Mouse (Mus musculus) limb, embryonic 10.5 days (tissue): ENCODE data around the gene Olfr427. TPM values are rescaled to one million over a fixed set of nuclear protein-coding genes. Genes with fewer than 3 reads are reported as not detected.
"Not testable (repeated sequence)": the region's sequence is repeated elsewhere in the genome, so short reads cannot be mapped to it uniquely, and the experiment has no call there.

ENCODE experiments used
- DNase-seq: peaks from one replicate; pipeline ENCODE4 v3.0.0-alpha.2; 2017; ENCODE audit warnings: low spot score
- H3K27ac ChIP-seq: fragments of 300-500 bp; sonication (generic); 2 replicates; pipeline ENCODE4 v1.5.1; 2016; ENCODE audit warnings: mild to moderate bottlenecking
- H3K27me3 ChIP-seq: fragments of 300-500 bp; sonication (generic); 2 replicates; pipeline ENCODE4 v1.6.1; 2016; ENCODE audit warnings: low read depth, mild to moderate bottlenecking; ENCODE audit not compliant: poor library complexity, severe bottlenecking
- H3K36me3 ChIP-seq: fragments of 300-500 bp; sonication (generic); 2 replicates; pipeline ENCODE4 v1.6.1; 2016; ENCODE audit warnings: mild to moderate bottlenecking, moderate library complexity
- H3K4me1 ChIP-seq: fragments of 300-500 bp; sonication (generic); 2 replicates; pipeline ENCODE4 v1.6.1; 2016
- H3K4me3 ChIP-seq: fragments of 300-500 bp; sonication (generic); 2 replicates; pipeline ENCODE4 v1.5.1; 2016; ENCODE audit warnings: mild to moderate bottlenecking, moderate library complexity
- H3K9me3 ChIP-seq: fragments of 300-500 bp; sonication (generic); replicated peaks from 2 replicates; pipeline ENCODE4 v1.6.1; 2016; ENCODE audit warnings: mild to moderate bottlenecking
- WGBS: fragments of 180-500 bp; shearing (Covaris S2); methylation state at CpG from one replicate; pipeline ENCODE4 v1.1.7; 2016; 5-methylcytosine and 5-hydroxymethylcytosine counted together
- polyA plus RNA-seq: library from polyadenylated mRNA; unstranded; fragments of >200 nt; fragmentation: Nextera tagmentation; extraction: Ambion mirVana; gene quantifications from 2 replicates; pipeline ENCODE4 v1.2.1, GENCODE M21; 2016

Gene Olfr427
- not detected in 2 replicates for polyA plus RNA-seq

DNA sequence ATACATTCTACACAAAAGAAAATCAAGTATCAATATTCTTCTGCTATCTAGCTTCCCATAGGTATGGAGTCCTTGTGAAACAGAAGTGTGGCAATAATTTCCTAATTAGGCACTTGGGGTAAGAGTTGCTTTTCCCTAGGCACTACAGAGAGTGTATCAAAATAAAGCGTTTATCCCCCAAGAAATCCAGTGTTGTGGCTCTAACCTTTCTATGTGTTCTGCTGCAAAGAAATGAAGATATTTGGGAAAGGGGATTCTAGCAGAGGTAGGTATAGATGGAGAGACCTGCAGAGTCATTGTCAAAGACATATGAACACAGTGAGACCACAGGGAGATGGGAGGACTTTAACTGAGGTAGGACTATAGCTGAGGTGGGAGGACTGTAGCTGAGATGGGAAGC, at the start of gene Olfr427:
TSS of gene Olfr427 (plus strand) at position 301 of the 400 bp plus-strand sequence.
- H3K4me3 ChIP-seq, result no peak within 1 kb of the TSS
- no peaks in the 10 kb centered on the region for H3K27me3 ChIP-seq
- H3K9me3 ChIP-seq, result no peaks in the 10 kb centered on the region
- no peaks in the 10 kb centered on the region for H3K36me3 ChIP-seq
- DNase-seq, result no peak
- 93% methylated on average over 1 of the region's 1 CpGs for WGBS
- H3K4me1 ChIP-seq, result no peaks in the 10 kb centered on the region
- no peak within 1 kb of the TSS for H3K27ac ChIP-seq

DNA sequence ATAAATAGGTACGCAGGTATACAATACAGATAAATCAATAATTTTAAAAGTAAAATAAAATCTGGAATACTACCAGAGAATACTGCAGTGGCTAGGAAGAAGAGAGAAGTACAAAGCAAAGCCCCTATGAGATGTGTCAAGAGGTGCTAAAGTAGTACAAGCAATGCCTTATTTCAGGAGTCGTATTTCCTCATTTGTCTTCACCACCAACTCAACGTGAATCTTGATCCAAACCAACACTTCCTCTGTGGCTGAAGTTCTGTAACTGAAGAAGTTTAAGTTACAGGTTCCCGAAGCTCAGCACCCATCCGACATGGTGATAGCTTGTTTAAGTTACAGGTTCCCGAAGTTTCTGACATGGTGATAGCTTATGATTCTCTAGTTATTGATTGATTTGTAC, 48.5 kb upstream of the Olfr427 start:
- H3K9me3 ChIP-seq, H3K4me1 ChIP-seq, DNase-seq, H3K36me3 ChIP-seq, H3K27me3 ChIP-seq, H3K27ac ChIP-seq, H3K4me3 ChIP-seq: not testable (repeated sequence)
- 90% methylated on average over 6 of the region's 6 CpGs for WGBS

DNA sequence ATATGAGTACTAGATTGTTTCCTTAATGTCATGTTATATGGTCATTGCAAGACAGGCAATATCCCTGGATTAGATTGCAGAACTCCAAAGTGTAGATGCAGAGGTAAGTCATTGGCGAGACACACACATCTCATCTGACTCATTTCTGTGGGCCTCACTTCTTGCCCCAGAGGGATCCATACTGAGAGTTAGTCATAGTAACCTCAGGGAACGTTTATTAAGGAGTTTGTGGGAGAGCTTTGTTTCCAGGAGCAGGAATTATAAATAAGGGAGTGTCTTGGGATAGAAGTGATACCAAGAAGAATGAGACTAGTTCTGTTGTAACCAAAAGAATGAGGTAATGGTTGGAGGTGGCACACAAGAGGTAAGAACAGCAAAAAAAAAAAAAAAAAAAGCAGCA, 47.8 kb upstream of the Olfr427 start, which contains the start of gene Olfr432:
TSS of gene Olfr432 (plus strand) at position 313 of the 400 bp plus-strand sequence.
- no peaks in the 10 kb centered on the region for H3K36me3 ChIP-seq
- H3K9me3 ChIP-seq, result no peaks in the 10 kb centered on the region
- no peak within 1 kb of the TSS for H3K27ac ChIP-seq
- no peak within 1 kb of the TSS for H3K4me3 ChIP-seq
- DNase-seq, result no peak
- H3K4me1 ChIP-seq, result no peaks in the 10 kb centered on the region
- H3K27me3 ChIP-seq, result no peaks in the 10 kb centered on the region
- 82% methylated on average over 2 of the region's 2 CpGs for WGBS

DNA sequence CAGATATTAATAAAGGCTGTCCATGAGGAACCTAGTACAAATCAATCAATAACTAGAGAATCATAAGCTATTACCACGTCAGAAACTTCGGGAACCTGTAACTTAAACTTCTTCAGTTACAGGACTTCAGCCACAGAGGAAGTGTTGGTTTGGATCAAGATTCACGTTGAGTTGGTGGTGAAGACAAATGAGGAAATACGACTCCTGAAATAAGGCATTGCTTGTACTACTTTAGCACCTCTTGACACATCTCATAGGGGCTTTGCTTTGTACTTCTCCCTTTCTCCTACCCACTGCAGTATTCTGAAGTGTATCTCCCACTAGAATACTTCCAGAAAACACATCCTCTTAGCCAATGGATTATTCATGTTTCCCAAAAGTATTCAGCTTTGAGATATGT, 47.3 kb upstream of the Olfr427 start:
- not testable (repeated sequence) for H3K27me3 ChIP-seq, H3K4me1 ChIP-seq, H3K27ac ChIP-seq, DNase-seq, H3K9me3 ChIP-seq, H3K36me3 ChIP-seq, H3K4me3 ChIP-seq
- WGBS, result 75% methylated on average over 4 of the region's 4 CpGs

DNA sequence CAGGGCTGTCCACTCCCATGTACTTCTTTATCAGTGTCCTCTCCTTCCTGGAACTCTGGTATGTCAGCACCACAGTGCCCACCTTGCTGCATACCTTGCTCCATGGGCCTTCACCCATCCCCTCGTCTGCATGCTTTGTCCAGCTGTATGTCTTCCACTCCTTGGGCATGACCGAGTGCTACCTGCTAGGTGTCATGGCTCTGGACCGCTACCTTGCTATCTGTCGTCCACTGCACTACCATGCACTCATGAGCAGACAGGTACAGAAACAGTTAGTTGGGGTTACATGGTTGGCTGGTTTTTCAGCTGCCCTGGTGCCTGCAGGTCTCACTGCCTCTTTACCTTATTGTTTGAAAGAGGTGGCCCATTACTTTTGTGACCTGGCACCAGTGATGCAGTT, 46.2 kb upstream of the Olfr427 start:
- H3K27me3 ChIP-seq, result no peaks in the 10 kb centered on the region
- DNase-seq, result no peak
- no peaks in the 10 kb centered on the region for H3K36me3 ChIP-seq
- 92% methylated on average over 4 of the region's 4 CpGs for WGBS
- H3K4me1 ChIP-seq, result no peaks in the 10 kb centered on the region
- H3K9me3 ChIP-seq, result no peaks in the 10 kb centered on the region
- no peak overlapping the region for H3K4me3 ChIP-seq
- H3K27ac ChIP-seq, result no peak overlapping the region

DNA sequence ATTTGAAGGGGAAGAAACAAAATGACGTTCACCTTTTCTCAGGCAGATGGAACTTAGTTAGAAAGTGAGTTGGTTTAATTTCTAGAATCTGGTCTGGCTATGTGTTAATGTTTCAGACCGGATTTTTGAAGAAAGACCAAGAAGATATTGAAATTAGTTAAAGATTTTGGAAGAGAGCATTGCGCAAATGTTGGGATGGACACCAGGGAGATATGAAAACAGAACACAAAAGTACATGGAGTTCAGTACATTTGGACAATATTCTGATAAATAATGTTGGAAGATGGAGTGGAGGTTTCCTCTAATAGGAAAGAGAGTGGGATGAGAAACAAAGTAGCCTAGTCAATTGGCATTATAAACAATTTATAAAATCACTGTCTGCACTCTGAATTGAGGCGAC, 45.2 kb upstream of the Olfr427 start:
- no peaks in the 10 kb centered on the region for H3K27me3 ChIP-seq
- no peaks in the 10 kb centered on the region for H3K36me3 ChIP-seq
- no peaks in the 10 kb centered on the region for H3K4me1 ChIP-seq
- DNase-seq, result no peak
- H3K27ac ChIP-seq, result no peak overlapping the region
- no peak overlapping the region for H3K4me3 ChIP-seq
- H3K9me3 ChIP-seq, result no peaks in the 10 kb centered on the region
- WGBS, result 94% methylated on average over 4 of the region's 4 CpGs

DNA sequence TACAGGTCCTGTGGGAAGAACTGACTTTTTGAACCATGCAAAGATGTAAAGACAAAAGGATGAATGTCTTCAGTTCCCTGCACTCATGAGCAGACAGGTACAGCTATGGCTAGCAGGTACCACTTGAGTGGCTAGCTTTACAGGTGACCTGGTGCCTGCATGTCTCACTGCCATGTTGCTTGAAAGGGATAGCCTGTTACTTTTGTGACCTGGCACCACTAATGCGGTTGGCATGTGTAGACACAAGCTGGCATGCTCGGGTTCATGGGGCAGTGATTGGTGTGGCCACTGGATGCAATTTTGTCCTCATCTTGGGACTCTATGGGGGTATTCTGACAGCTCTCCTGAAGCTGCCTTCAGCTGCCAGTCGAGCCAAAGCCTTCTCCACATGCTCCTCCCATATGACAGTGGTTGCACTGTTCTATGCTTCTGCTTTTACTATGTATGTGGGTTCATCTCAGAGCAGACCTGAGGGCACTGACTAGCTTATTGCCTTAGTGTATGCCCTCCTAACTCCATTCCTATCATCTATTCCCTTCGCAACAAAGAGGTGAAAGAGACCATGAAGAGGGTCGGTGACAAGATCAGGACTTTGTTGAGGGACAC, 44.7 kb upstream of the Olfr427 start:
- H3K36me3 ChIP-seq, result no peaks in the 10 kb centered on the region
- no peak overlapping the region for H3K4me3 ChIP-seq
- no peaks in the 10 kb centered on the region for H3K9me3 ChIP-seq
- H3K27me3 ChIP-seq, result no peaks in the 10 kb centered on the region
- H3K27ac ChIP-seq, result no peak overlapping the region
- 84% methylated on average over 5 of the region's 5 CpGs for WGBS
- no peak for DNase-seq
- H3K4me1 ChIP-seq, result no peaks in the 10 kb centered on the region

DNA sequence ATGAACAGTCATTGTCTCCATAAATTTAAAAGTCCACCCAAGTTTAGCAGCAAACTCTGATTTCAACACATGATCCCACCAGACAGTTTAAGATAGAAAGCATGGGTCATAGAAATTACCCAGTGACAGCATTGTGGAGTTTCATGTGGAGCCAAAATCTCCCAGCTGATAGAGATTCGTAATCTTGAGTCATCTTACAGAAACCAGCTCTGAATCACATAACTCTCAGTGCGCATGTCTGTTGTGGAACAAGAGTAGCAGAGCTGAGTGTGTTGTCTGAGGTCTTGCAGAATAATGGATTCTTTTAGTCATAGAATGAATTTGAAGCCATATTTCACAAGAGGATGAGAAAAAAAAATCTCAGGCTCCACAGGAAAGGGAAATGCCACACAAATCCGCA, 43.7 kb upstream of the Olfr427 start:
- WGBS, result 90% methylated on average over 3 of the region's 3 CpGs
- DNase-seq, result no peak
- Histone ChIP-seq H3K36me3 (no peaks in the 10 kb centered on the region), H3K4me3 (no peak overlapping the region), H3K27me3 (no peaks in the 10 kb centered on the region), H3K4me1 (no peaks in the 10 kb centered on the region), H3K27ac (no peak overlapping the region), H3K9me3 (no peaks in the 10 kb centered on the region)

DNA sequence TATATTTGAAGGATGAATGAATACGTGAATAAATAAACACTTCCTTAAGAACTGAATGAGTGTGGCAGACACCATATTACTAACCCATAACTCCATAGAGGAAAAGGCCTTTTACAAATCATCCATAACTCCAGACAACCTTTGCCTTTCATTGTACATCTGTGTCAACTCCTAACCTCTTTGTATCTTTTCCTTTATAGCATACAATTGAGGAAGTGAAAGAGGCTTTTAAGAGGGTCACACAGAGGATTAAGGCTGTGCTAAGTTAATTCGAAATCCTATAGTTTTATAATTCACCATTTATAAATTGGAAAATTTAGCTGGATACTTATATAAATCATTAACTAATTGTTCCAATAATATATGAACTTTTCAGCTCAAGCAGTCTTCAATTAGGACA, 41.4 kb upstream of the Olfr427 start:
- H3K9me3 ChIP-seq, result no peaks in the 10 kb centered on the region
- DNase-seq, result no peak
- no peaks in the 10 kb centered on the region for H3K36me3 ChIP-seq
- no peaks in the 10 kb centered on the region for H3K4me1 ChIP-seq
- H3K27ac ChIP-seq, result no peak overlapping the region
- H3K27me3 ChIP-seq, result no peaks in the 10 kb centered on the region
- no peak overlapping the region for H3K4me3 ChIP-seq
- WGBS, result 88% methylated on average over 2 of the region's 2 CpGs

DNA sequence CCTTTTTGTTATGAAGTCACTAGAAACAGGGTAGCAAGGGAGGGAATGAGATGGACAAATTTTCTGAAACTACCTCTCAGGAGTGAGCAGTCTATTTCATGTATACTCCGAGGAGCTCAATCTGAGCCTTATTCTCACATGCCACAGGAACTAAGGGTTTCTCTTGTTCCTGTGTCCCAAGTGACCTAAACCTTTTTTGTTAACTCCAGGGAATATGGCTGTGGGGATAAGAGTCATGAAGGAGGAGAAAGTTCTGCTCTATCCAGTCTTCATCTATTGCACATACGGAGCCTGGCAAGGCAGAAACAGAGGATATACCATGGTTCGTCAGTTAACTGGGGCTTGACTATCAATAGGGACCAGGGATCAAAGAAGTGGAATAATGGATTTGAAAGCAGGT, 30.4 kb upstream of the Olfr427 start, which contains the start of gene Olfr430:
TSS of gene Olfr430 (plus strand) at position 301 of the 400 bp plus-strand sequence.
- Histone ChIP-seq H3K36me3 (no peaks in the 10 kb centered on the region), H3K4me1 (no peaks in the 10 kb centered on the region), H3K27ac (no peak within 1 kb of the TSS), H3K9me3 (no peaks in the 10 kb centered on the region), H3K4me3 (no peak within 1 kb of the TSS), H3K27me3 (no peaks in the 10 kb centered on the region)
- 95% methylated on average over 3 of the region's 3 CpGs for WGBS
- DNase-seq, result no peak

DNA sequence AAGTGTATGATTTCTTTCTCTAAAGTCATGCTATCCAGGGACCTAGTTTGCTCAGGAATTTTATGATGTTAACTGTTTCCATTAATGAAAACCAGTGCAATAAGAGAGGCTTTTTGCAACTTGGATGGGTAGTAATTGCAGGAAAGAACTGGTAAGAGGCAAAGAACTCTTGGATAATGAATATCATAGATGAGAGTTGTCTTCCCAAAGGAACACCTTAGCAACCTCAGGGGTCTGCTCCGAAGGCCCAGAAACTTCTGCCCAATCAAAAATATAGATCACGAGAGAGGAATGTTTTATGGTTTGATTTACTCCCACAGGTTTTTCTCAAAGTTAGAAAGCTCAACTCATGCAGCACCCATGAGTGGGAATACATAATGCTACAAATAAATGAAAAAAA, 12.7 kb upstream of the Olfr427 start, which contains the start of gene Olfr429:
TSS of gene Olfr429 (plus strand) at position 301 of the 400 bp plus-strand sequence.
- WGBS, result 95% methylated on average over 2 of the region's 2 CpGs
- Histone ChIP-seq H3K4me3 (no peak within 1 kb of the TSS), H3K27me3 (no peaks in the 10 kb centered on the region), H3K4me1 (no peaks in the 10 kb centered on the region), H3K36me3 (no peaks in the 10 kb centered on the region), H3K9me3 (no peaks in the 10 kb centered on the region), H3K27ac (no peak within 1 kb of the TSS)
- DNase-seq, result no peak

DNA sequence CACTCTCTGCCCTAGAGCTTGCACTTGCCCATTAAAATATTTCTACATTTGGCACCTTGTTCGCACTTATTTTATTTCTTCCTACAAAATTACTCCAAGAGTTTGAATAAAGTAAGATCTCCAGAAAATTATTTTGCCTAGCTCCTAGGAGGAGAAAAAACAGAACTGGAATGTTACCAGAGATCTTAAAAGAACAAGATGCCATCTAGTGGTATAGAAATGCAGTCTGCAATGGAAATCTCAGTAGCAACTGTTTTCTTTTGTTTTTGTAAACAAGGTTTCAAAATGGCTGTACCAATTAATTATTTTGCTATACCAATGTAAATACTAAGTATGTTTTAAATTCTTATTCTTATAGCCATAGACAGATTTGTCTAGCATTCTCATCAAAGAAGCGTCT, 7.0 kb downstream of the Olfr427 start:
- 58% methylated on average over 2 of the region's 2 CpGs for WGBS
- no peak for DNase-seq
- Histone ChIP-seq H3K4me1 (no peaks in the 10 kb centered on the region), H3K36me3 (no peaks in the 10 kb centered on the region), H3K4me3 (no peak overlapping the region), H3K27me3 (no peaks in the 10 kb centered on the region), H3K9me3 (no peaks in the 10 kb centered on the region), H3K27ac (no peak overlapping the region)

DNA sequence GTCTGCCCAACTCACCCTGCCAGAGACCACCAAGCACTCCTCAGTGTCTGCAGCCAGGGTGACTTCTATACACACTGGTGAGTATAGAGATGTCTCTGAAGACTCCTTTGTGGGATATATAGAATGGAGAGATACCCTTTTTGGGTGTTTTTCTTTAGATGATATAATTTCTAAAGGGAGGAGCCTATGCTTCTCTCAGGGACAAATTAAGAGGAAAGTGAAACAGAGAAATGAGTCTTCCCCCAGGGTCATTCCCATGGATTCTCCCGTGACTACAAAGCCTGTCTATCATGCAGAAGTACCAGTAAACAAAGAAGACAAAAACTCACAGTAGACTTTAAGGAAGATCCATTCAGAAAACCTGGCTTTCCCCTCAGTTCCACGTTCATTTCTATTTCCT, 24.4 kb downstream of the Olfr427 start, which contains the start of gene Olfr231:
TSS of gene Olfr231 (minus strand) at position 101 of the 400 bp plus-strand sequence.
- Histone ChIP-seq H3K27ac (no peak within 1 kb of the TSS), H3K4me3 (no peak within 1 kb of the TSS), H3K9me3 (no peaks in the 10 kb centered on the region), H3K4me1 (no peaks in the 10 kb centered on the region), H3K36me3 (no peaks in the 10 kb centered on the region), H3K27me3 (no peaks in the 10 kb centered on the region)
- DNase-seq, result no peak
- WGBS, result 68% methylated on average over 2 of the region's 2 CpGs

DNA sequence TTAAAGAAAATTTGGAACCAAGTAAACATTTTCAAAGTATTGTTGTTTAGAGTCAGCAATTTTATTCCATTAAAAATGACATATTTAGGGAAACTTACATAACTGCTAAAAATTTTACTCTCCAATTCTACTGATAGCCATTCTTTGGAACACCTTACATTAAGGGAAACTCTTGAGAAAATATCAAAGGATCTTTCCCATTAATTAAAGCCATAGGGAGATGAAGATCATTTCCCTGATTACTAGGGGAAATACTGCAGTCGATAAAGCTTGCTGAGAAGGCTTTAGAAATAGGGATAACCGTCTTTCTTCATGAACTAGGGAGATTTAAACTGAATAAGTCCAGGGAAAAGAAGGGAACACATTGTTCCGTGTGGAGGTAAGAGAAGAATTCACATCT, 34.5 kb downstream of the Olfr427 start, which contains the start of gene Olfr424:
TSS of gene Olfr424 (plus strand) at position 301 of the 400 bp plus-strand sequence.
- H3K27ac ChIP-seq, result no peak within 1 kb of the TSS

More for the DNA sequence above, 34.5 kb downstream of the Olfr427 start, which contains the start of gene Olfr424:
- Histone ChIP-seq H3K4me3 (no peak within 1 kb of the TSS), H3K36me3 (no peaks in the 10 kb centered on the region), H3K9me3 (no peaks in the 10 kb centered on the region), H3K4me1 (no peaks in the 10 kb centered on the region), H3K27me3 (no peaks in the 10 kb centered on the region)
- DNase-seq, result no peak
- WGBS, result 89% methylated on average over 3 of the region's 3 CpGs
